Mouse (Mus musculus) B cell, adult 2 months (primary cell): Measurements from ENCODE around the gene Pts.

Experiments used
- DNase-seq, 2 experiments: peaks; one replicate each; pipeline ENCODE4 v3.0.0; 2022

Gene Pts

DNA sequence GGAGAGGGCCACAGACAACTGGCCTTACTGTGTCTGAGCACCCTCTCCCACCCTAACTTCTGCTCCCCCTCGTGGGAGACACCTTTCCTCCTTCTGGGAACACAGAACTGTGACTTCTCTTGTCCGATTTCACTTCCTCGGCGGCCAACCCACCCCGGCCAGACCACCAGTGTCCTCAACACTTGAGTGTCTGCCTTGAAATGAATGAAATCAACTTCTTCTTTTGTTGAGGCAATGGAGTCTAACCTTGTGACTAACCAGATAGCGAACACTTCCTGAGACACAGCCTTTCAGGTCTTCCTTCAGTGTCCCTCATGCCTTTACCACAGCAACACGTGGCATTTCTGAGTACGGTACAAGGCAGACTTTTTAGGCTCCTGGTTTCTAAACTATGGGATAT is 45.8 kb downstream of the Pts start:
- no peak for DNase-seq

DNA sequence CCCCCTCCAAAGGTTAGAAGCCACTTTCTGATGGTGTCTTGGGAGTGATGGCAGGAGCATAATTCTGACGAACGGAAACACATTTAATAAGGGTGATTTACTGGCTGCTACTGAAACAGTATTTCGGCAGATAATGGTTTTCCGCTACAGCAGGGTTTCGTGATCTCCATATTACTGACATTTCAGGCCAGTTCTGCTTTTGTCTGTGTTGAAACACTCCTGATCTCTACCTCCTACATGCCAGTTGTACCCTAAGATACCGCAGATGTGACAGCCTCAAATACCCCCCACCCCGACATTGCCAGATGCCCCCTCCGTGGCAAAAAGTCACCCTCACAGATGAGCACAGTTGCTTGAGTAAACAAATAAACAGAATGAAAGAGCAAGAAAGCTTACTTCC is 49.0 kb downstream of the Pts start:
- no peak for DNase-seq

DNA sequence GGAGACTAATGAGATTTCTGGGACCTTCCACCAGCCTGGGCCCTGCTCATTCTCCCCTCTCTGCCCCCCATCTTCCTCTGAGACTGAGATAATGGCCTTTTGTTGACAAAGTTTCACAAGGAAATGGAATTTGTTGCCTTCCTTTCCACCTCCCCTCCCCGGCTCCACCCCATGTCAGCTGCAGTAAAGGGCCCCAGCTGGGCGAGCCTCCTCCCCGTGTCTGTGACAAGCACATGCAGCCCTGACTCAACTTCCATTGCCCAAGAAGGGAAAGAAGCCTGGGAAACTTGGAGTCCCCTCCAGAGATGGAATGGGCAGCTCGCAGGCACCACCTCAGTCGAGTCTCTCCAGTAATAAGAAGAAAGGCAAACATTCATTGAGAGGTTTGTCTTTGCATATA is 49.7 kb downstream of the Pts start:
- no peak for DNase-seq

DNA sequence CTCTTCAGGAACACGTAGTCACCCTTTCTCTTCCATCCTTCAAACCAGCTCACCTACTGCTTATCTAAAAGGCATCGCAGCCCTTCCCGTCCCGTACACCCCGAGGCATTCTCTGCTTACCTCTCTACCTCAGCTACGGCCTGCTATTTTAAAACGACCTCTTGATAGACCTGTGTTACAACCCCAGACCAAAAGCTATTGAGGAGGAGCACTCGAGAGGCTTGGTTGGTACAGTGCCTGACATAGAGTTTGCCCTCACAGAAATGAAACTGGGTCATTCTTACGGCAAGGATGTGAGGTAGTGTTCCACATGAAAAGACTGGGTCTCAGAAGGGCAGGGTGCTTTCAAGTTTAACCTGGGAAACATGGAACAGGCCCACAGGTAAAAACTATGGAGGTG is 51.3 kb downstream of the Pts start:
- DNase-seq = no peak

DNA sequence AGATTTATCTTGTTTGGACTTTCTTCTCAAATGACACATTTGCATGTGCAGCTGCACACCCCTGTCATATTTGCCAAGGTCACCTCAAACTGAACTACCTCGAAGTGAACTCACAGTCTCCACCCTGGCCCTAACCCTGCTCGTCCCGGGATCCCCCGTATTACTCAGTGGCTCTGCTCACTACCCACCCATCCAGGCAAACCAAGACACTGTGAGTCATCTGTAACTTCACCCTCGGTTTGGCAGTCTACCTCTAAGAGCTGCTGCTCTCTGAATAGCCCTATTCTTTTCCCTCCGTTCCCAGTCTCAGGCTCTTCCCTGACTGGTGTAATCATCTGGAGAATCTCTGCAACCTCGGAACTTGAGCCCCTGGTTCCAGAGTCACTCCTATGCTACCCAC is 51.9 kb downstream of the Pts start:
- DNase-seq = no peak

DNA sequence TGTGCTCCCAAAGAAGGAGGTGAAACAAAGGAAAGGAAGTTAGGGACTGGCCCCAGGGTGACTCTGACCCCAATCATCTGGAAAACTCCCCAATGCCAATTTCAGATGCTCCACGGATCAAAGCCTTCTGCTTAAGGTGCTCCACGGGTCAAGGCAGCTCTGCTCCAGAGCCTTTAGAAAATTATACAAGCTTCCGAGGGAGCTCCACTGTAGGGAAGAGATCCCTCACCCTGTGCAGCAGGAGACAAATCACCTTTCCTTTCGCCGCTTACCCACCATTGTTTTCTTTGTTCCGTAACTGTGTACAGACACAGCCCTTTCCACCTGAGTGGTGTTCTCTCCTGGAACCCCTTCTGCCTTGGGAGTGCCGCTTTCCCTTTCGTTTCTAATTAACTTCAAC is 52.8 kb downstream of the Pts start:
- DNase-seq = no peak

DNA sequence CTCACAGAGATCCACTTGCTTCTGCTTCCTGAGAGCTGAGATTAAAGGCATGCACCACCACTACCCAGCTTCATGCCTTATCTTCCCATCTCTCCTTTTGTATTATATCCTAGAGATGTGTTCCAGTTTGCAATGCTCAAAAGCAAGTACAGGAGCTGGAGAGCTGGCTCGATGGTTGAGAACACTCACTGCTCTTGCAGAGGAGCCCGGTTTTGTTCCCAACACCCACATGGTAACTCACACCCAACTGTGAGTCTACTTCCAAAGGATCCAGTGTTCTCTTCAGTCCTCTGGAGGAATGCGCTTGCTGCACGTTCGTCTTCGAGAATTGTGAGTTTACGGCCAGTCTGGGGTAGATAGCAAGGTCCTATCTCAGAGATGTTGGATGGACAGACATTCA is 53.2 kb downstream of the Pts start:
- DNase-seq = no peak
